Mouse (Mus musculus) urinary bladder, postnatal 36 days (tissue): Measurements from ENCODE around the gene Adgrg6.

ENCODE experiments used
- DNase-seq, 2 experiments: peaks; one replicate each; pipeline ENCODE4 v3.0.0; 2022; ENCODE audit warnings: low spot score in 2 of 2, mixed read lengths in 1 of 2

The Adgrg6 gene

GRCm38 (mm10) chr10:14491838-14492237, 53.6 kb downstream of the Adgrg6 start:
- no peak for DNase-seq

DNA sequence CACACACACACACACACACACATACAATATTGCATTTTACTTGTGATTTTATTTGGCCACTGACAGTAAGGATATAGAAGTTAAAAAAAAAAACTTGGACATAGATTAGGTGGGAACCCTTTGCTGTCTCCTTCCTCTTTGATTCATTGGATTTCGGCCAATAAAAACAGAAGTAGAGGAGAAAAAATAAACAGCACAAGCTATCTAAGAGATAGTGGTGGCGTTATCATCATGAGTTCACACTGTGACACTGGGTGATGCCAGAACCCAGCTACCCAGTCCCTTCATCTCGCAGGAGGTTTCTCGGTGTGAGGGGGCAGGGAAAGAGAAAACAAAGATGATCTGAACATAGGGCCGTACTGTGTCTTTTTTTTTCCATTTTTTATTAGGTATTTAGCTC, 62.2 kb downstream of the Adgrg6 start:
- no peak for DNase-seq

GRCm38 (mm10) chr10:14482483-14482882, 63.0 kb downstream of the Adgrg6 start:
- DNase-seq, result no peak

DNA sequence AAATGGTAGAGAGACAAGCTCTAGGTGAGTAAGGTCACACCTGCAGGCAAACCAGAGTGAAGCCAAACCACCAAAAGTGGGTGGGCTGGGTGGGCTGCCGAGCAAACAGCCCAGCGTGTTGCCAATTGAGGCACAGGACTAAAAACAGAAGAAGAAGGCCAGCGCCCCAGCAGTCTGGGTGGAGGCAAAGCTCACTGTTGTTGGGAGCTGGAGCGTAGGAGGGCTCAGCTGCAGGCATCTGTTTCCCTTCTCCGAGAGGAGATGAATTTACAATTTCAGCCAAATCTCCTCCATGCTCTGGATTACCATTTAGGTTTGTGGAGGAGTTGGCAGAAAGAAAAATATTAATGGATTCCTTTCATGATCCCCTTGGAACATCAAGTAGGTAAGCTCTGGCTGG, 64.5 kb downstream of the Adgrg6 start:
- DNase-seq, result no peak

DNA sequence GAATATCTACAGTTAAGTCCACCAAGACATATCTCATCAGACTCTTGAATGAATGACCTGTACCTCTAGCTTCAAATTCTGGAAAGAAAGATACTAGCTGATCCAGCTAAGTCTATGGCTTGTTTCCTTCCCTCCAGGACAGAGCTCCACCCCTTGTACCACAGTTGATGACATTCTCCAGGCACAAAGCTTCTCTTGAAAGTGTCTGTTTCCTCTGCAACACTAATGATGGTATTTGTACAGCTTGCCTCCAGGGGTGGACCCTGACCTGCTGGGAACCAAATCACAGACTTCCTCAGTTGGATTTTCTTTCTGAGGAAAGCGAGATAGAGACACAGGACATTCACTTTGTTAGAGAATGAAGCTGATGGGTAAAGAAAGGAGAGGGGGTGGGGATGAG, 69.1 kb downstream of the Adgrg6 start:
- DNase-seq, result no peak

DNA sequence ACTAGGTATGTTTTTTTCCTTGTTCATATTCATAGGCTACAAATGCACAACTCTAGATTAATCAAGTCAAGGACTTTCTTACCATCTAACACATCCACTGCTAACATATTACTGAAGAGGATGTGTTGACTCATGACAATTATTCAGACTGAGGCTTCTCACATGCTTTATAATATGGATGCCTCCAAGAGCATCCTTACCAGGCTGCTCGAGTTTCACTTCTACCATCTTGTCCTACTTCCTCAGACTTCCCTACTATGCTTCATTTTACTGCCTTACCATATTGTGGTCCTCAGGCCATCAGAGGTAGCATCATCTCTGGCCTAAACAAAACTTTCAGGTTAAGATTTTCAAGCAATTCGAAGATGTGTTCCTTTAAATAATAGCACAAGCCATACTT, 69.8 kb downstream of the Adgrg6 start:
- DNase-seq, result no peak

DNA sequence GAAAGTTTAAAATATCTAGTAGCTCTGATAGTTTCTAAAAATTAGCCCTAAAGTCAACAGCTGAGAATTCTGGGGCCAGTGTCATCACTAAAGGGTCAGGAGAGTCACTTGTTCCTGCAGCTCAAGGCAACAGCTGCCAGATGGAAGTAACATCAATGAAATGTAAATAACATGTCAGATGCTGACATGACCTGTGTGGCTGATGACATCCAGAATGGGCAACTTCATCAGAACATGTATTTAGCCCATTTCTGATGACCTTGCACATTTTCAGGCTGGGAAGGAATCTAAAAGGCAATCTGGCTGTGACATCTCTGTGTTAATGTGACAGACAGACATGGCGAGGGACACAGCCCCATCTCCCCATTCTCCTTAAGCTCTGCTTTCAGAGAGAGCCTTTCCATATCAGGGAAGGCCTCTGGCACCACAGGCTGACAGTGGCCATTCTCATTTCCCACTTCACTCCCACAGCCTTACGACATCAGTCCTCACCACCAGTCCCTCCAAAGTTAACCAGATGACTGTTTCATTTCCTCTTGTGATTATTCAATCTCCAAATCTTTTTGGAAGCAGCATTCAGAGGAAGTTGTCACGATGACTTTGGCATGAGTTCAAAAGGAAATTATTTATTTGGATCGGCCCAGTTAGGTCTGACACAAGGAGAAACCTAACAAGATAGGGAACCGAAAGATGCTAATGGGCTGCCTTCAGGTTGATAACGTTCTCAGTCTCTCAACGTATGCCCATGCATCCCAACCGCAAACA, 70.7 kb downstream of the Adgrg6 start:
- DNase-seq, result no peak

DNA sequence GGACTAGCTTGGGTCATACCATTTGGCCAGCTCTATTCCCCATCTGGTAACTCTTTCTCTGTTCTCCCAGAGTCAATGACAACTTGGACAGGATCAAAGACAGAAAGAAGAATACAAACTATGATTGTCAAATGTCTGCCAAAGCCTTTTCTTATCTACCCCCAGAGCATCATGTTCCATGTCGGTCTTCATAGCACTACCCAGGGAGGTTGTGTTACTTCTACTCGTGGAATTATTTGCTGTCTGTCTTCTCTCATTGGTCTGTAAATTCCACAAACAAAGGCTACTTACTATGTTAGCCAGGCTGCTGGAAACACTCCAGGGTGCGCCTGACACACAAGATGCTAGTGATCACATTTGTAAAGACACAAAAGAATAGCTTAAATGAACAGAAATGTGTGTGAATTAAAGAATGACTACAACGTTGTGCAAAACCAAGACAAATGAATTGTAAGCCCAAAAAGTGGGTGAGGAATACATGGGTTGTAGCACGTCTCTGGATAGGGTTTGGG, 74.4 kb downstream of the Adgrg6 start:
- no peak for DNase-seq

DNA sequence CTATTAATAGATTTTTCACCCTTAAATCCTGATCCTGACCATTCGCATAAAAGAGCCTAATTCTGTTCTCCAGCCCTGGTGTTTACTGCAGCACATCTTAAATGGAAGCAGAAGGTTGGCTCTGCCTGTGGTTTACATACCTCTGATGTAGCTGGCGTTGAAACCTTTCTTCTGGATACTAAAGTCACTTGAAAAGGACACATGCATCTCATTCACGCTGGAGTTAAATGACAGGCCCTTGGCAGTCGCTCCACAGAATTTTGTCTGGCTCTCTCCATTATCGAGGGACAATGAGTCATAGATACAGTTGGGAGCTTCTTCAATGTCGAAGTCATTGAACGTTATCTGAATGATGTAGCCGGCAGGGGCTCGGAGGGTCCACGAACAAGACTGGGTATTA, 76.8 kb downstream of the Adgrg6 start:
- no peak for DNase-seq

- DNase-seq, result no peak
Observed at GRCm38 (mm10) chr10:14463796-14464511, 81.5 kb downstream of the Adgrg6 start.

DNA sequence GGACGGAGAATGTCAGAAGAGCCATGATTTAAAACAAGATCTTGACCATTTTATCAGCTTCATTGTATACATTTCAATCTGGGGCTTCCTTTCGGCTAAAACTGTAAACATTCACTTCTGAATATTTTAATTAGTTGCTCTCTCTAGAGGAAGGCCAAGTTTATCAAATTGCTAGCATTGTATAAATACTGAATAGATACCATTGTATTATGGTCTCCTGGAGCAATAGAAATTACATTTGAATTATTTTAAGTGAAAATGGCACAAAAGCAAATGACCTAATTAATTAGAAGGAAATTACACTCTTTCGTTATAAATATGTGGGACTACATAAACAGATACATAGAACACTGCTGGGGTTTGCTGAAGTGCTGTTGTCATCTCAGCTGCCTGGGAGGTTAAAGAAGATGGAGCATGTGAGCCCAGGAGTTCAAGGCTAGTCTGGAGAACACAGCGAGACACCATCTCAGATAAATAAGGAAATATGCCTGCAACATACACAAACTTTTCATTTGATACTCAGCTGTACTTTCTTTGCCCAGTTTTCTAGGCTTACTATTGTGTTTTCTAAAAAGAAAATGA, 84.4 kb downstream of the Adgrg6 start:
- no peak for DNase-seq

DNA sequence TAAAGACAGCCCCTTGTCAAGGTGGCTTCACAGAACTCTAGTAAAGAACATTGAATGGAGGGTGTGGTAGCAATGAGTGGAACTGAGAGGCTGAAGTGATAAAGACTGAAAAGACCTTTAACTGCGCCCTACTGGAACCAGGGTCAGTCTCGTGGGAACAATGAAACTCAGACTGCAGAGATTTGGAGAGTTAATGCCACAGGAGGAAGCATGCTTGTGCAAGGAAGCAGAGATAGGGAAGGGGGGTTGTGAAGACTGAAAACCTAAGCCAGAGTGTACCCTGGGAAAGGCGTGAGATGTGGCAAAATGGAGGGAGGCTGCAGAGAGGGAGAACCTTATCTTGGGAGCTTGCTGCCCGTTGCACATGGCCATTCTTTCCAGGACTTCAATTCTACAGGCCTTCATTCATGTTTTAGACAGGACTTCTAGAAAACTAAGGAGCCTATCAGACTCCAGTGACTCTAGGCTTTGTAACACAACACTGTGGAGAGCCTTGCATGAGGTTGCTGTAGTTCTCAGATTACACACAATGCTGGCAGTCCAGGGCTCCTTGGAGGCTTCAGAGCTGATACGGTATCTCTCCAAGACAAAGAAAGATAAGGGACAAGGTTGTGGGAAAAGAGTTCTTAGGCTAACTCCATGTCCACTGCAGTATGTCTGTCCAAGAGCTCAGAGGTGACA, 85.1 kb downstream of the Adgrg6 start:
- DNase-seq, result no peak

GRCm38 (mm10) chr10:14459819-14460218, 85.6 kb downstream of the Adgrg6 start:
- DNase-seq, result no peak

DNA sequence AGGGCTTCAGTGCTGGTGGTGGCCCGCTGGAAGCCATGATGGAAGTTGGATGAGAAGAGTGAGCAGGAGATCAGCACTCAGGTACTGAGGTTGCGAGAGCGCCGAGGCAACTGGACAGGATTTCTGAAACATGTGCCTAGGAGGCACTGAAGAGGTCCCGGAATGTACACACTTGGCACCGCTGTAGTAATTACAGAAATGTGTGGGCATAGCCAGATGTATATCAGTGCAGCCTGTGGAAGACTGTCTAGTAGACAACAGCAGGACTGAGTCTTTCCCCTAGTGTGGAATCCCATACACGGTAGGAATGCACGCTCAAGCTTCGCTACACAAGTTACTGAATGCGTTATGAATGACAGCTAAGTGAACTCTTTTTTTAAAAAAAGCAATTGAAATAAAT, 86.1 kb downstream of the Adgrg6 start:
- no peak for DNase-seq

GRCm38 (mm10) chr10:14454481-14454880, 91.0 kb downstream of the Adgrg6 start:
- no peak for DNase-seq

- DNase-seq, result no peak
Observed at GRCm38 (mm10) chr10:14451811-14452210, 93.6 kb downstream of the Adgrg6 start.

- no peak for DNase-seq
Observed at GRCm38 (mm10) chr10:14450073-14450472, 95.4 kb downstream of the Adgrg6 start.

DNA sequence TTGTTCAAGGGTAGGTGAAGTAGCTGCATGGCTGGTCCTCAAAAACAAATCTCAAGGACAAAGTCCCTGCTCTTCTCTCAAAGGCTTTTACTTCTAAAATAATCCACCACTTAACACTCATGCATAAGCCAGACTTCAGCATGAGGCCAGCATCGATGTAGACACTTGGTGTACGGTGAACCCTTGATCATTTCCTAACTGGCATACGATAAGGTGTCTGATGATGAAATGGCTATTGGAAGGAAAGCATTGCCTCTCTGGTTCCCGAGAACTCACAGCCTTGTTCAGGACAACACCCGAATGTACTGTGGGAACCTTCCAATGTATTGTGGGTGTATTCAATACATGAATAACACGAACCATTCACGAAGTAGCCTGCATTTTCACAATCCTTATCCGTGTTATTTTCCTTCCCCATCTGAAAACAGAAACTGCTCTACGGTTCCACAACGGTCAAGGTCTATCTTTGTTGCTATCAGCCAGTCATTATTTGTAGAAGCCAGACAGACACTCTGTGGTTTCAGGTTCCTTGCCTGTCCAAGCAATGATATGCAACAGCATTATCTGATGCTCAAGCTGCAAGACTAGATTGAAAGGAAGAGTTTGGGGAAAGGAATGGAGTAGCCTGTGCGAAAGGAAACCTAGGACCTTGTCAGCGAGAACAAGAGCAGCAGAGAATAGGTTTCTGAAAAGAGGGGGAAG, 99.7 kb downstream of the Adgrg6 start:
- no peak for DNase-seq

DNA sequence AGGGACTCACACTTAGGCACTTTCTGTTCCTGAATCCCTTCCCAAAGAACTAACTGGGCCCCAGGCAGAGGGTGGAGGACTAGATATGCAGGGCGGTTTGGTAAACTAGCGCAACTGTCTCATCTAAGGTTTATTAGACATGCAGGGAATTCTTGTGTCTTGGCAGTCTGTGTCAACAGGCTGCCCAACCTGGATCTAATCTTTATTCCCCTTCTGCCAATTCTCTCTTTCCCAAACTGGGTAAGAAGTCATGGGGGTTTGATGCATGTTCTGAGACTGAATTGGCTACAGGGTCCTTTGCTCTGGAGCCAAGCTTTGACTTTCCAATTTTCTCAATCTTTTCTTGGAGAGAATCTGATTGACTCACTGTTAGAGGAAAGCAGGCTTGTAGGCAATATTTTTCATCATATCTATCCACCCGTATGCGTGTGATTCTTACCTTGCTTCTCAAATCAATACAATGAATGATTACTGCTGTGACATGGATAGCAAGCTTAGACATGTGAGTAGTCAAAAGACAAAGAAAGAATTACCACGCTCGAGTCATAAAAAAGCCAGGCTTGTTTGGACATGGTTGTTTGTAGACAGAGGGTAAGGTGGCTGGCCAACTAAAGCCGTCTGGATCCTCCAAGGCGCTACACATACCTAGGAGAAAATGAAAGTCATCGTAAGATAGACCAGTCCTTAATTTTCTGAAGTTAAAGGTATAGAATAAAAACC, 104.4 kb downstream of the Adgrg6 start:
- DNase-seq, result no peak

- no peak for DNase-seq
Observed at GRCm38 (mm10) chr10:14404070-14404469, 141.4 kb downstream of the Adgrg6 start.

DNA sequence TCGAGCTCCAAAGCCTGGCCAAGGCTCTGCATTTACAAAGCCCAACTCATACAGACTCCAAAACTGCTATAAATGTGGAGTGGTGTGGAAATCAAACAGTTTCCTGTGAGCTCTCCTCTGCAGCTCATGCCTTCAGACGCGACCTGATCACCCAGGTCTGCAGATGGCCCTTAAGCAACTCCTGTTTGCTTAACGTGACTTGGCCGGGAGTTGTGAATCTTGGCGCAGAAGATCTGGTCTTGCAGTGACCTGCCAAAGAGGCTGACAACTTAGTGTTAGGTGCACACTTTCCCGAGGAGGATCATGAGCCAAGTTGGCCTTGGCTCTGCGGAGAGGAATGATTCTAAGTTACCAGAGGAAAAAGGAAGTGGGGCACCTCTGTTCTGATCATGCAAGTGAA, 143.7 kb downstream of the Adgrg6 start:
- peak in 1 of 2 experiments; percentile 59 for DNase-seq
